Mouse (Mus musculus) cerebellum, adult 2 months (tissue): ENCODE measurements around the gene Gm20521.

ENCODE experiments used
- CTCF ChIP-seq: fragments of 200-500 bp; IDR thresholded peaks from 2 replicates; pipeline ENCODE4 v1.5.1; 2011; ENCODE audit warnings: low read depth, mild to moderate bottlenecking, control low read depth, low read length, moderate library complexity, borderline replicate concordance; ENCODE audit not compliant: insufficient read depth
- POLR2A ChIP-seq: fragments of 200-500 bp; IDR thresholded peaks from 2 replicates; pipeline ENCODE4 v1.6.1; 2011; ENCODE audit warnings: low read length, control low read depth, borderline replicate concordance; ENCODE audit not compliant: insufficient read depth

DNA sequence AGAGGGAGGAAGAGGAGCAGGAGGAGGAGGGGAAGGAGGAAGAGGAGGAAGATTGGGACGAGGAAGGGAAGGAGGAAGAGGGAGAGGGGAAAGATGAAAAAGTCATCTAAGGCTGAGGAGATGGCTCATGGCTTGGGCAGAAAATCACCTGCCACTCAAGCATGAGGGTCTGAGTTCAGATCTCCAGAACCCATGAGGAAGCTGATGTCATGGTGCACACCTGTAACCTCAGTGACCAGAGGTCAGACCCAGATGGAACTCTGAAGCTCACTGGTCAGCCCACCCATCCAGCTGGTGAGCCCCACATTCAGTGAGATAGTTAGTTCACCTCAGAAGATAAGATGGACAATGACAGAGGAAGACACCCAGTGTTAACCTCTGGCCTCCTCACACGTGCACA lies 61.7 kb downstream of the Gm20521 start:
- no peak for TF ChIP-seq CTCF
- TF ChIP-seq POLR2A, result no peak
